Mouse (Mus musculus) gastrocnemius, postnatal 4 days (tissue): ENCODE measurements around the gene Furin. TPM values are rescaled to one million over a fixed set of nuclear protein-coding genes. Genes with fewer than 3 reads are reported as not detected.

ENCODE experiments used
- DNase-seq, 2 experiments: peaks; one replicate each; pipeline ENCODE4 v3.0.0; 2021 to 2022; ENCODE audit warnings: low spot score in 2 of 2, mixed read lengths in 2 of 2
- long read RNA-seq, 2 experiments: library from polyadenylated mRNA; stranded (forward); transcript quantifications; one replicate each; pipeline ENCODE4 v2.0.0; 2021
- total RNA-seq, 2 experiments: library from RNA; stranded (reverse); gene quantifications; 2 replicates each; pipeline ENCODE4 v1.2.3; 2021

Gene Furin
- total RNA-seq = 10 to 100 TPM; 73.8 to 77.6 TPM
- long read RNA-seq, experiment 1, full-length matches to known transcripts = 15 of 26 reads
- long read RNA-seq, experiment 1, partial matches to known transcripts = 8 of 26 reads
- long read RNA-seq, experiment 1, other reads (novel, unspliced or antisense) = 3 of 26 reads
- long read RNA-seq, experiment 2, full-length matches to known transcripts = 17 of 35 reads
- long read RNA-seq, experiment 2, partial matches to known transcripts = 13 of 35 reads
- long read RNA-seq, experiment 2, other reads (novel, unspliced or antisense) = 5 of 35 reads

DNA sequence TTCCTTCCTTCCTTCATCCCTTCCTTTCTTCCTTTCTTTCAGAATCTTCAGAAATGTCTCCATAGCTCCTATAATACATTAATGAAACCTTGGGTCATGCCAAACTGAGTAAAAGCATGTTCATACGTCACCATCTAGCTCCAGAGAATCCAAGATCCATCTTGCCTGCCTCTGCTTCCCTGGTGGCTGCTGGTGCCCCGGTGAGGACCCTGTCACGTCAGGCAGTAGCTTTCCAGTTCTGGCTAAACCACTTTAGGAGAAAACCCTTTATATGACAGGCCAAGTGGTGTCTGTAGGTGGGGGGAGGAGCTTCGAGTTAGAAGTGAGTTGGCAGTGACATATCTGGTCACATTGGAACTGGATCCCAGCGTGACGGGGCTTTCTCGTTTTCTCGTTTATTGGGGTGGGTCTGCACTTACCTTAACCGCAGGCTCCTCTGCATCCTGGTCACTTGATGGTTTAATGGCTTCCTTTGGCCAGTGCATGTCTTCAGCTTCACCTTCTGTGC, at the start of gene Furin:
Furin (minus strand) TSS at position 249 of the 508 bp plus-strand sequence.
- no peak for DNase-seq

DNA sequence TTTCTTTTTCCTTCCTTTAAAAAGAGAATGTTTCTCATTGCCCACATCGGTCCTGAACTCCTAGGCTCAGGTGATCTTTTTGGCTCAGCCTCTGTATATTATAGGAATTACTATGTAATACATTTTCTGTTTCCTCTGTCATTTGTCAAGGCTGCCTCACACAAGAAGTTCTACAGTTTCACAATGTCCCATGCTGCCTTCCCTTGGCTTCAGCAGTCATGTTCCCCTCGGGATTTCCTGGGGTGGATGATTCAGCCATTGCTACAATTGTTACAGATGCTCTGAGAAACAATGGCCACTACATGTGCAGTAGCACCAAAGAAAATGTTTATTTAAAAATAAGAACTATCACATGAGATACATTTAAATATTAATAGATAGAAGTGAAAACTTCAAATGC, 49.5 kb upstream of the Furin start:
- no peak for DNase-seq

DNA sequence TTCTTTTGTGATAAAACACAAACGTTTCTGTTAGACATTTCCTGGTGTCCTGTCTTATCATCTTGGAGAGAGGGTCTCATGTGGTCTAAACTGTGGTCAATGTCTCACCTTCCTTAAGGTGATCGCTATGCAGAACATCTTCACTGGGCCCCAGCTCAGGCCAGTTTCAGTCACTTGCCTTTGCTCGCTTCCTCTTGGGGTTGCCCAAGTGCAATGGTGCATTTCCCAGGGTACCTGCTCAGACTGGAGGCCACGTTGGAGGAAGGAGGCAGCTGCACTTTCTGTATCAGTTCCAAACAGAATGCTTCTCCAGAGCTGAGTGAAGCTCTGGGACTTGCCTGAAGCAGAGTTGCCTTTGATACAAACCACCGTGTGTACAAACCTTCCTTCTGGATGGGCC, 48.8 kb upstream of the Furin start:
- no peak for DNase-seq

DNA sequence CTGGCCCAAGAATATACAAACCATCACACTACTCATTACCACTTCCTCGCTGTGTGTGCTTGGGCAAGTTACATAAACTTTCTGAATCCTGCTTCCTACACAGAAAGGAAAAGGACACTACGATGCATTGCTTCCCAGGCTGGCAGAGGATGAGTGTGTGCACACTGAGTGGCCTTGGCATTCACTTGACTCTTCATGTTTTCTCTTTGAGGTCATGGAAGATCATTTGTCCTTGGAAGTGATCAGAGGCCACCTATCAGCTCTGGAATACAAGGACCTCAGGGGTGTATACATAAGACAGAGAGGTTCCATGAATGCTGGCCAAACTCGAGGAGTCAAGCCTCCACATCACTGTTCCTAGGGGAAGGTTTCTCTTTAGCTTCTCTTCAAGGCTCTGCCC, 47.9 kb upstream of the Furin start:
- DNase-seq = no peak

DNA sequence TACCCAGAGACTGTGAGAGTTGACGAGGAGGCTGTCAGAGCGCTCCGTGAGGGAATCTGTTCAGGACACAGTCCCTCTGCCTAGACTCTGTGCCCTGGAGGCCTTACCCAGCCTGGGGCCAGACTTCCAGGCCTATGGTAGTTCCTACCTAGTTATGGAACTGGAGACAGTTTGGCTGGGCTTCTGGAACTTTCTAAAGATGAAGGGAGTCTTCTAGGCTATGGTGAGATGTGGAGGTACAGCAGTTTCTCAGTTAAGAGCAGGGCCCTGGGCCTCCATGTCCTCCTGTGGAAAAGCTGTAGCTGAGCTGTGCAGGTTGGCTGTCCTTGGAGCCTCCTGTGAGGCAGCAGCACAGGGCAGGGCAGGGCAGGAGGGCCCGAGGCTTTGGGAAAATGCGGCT, 47.0 kb upstream of the Furin start:
- DNase-seq = no peak

DNA sequence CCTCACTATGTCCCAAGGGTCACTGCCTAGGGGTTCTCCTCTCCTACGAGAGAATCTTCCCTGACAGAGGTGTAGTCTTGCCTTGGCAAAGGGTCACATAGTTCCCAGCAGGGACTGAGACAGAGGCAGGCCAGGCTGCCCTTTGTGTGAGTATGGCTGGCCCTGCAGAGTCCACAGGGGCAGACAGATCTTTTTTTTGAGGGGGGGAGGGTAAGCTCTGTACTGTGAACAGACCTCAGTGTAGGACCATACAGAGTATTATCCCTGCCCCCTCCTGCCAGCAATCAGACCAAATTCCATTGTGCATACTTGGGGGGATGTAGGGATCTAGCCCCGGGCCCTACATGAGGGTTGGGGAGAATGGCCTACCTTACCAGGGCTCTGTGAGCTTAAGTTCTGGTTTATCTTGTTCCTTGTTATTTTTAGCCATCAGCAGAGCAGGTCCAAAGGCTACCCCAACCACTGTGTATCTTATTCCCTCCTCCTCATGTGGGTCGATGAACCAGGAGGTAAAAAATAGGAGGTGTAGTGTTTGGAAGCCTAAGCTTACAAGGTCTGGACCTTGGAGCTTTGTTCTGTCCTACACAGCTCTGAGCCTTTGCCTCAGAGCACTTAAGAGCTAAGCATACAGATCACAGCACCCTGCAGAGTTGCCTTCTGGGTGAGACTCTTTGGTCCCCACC, 46.5 kb upstream of the Furin start:
- no peak for DNase-seq

DNA sequence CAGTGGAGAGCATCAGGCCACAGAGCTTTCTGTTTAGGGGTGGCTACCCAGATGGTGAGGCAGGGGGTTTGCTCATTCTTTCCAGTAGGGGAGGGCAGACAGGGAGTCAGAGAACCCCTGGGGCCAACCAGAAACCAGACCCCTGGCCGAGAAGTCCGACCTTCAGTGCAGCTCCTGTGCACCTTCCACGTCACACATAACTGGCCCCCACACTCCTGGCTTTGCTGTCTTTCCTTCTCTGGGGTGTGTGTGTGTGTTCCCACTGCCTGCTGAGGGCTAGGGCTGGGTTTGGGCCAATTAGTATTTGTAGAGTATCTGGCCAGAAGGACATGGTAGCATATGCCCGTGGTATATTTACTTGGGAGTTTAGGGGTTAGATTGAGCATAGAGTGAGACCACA, 45.1 kb upstream of the Furin start:
- DNase-seq = no peak

DNA sequence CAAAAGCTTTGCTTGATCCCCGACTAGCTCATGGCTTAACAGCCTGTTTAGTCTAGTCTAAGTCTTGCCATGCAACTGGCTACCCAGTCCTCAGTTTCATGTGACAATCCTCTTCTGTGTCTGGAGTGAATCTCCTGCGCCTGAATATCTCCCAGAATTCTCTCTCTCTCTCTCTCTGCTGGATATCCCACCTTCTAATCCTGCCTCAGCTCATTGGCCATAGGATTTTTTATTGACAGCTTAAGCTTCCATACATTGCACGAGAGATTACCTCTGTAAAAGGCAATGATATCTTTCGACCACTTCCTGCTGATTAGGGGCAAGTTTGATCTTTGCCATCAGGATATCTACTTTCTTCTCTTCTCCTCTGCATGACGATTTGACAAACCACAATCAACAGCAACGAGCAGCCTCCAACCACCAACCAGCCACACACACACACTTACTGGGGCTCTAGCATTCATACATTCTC, 44.4 kb upstream of the Furin start:
- no peak for DNase-seq

DNA sequence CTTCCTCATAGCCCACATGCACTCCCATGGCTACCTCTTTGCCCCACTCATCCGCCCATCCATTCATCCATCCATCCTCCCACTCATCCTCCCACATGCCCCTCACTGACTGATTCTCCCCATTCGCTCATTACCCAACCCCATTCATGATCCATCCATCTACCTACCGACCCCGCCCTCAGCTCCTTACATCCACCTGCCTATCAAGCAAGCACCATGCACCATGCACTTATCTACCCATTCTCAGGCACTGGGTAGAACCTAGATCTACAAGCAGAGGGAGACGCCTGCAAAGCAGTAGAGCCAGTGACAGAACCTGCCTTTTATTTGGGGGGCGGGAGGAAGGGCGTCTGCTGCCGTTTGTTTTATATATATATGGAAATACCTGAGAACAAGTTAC, 42.1 kb upstream of the Furin start:
- no peak for DNase-seq

DNA sequence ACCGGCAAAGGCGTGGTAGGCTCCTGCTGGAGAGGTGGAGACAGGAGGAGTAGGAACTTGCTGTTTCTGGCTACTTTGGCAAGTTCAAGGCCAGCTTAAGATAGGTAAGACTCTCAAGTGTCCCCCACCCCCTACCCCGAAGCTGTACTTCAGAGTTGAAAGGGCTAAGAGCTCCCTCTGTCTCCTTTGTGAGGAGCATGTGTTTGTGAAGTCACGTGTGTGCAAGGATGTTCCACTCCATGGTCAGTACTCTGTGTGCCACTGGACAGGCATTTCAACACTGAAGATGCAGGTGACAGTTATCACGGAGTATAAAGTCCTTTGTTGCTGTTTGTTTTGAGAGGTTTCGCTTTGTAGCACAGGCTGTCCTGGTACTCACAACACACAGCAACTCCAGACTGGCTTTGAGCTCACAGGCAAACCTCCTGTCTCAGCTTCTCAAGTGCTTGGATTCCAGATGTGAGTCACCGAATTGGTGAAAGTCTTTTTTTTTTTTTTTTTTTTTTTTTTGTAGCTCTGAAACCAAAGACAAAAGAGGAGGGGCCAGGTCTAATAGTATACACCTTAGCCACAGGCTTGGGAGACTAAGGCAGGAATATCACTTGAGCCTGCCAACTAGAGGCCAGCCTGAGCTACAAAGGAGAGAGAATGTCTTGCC, 41.1 kb upstream of the Furin start:
- no peak for DNase-seq

DNA sequence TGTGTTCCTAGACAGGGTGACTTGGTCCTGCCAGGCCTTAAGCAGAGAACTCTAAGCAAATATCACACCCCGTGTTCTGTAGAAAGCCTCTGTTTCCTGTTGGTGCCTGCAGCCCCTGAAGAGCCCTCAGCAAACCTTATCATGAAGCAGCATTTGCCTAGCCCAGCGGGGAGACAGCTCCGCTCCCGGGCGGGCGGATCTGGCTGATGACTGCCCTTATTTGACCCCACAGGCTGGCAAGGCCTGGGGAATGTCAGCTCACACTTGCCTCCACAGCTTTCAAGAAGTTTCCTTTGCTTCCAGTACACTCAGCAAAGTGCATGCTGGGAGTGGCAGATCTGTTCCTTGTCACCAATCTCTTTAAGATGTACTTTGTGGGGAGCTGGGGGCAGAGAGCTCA, 40.3 kb upstream of the Furin start:
- no peak for DNase-seq

DNA sequence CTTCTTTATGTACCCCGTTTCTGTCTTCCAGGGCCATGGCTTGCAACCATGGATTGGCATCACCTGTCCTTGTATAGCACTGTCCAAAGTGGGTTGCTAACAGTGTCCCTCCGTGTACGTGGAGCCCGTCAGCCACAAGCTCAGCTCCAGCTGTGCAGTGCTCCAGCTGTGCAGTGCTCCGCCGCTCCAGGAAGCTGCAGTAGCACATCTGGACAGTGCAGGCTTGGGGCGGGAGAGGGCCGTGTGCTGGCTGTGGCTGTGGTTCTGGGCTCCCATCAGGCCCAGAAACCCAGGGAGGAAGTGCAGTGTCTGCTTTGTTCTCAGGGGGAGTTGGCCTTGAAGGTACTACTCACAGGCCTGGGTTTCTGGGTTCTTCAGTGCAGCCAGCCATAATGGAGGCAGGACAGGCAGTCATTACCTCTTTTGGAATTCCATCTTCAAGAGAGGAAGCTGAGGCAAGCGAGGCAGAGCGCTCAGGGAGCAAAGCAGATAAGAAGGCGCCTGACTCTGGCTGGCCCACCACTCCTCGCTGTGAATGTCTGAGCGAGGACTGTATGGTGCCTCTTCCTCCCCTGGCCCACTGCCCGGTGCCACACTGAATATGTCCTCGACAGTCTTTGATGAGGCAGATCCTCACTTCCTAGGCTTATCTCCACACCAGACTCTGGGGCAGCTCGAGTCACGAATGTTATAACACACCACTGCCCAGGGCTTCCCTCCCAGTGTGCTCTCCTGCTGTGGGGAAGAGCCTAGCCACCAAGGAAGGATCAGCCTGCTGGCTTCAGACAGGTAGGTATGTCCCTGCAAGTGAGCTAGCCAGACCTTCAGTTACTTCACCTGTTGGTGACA, 39.4 kb upstream of the Furin start:
- DNase-seq = no peak

DNA sequence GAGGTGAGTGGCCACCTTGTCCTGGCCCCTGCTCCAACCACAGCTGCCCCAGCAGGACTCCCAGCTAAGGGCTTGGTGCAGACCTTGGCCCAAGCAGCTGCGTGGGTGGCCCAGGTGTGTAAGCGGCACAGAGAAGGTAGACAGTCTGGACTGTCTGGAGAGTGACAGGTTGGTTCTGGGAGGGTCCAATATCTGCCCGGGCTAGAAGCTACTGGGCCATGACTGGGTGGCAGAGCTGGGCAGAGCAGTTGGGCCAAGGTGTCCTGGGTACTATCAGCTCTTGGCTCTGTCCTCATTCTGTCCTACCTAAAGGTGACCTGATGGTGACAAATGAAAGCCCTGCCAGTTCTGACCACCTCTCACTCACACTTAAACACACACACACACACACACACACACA, 37.9 kb upstream of the Furin start:
- no peak for DNase-seq

DNA sequence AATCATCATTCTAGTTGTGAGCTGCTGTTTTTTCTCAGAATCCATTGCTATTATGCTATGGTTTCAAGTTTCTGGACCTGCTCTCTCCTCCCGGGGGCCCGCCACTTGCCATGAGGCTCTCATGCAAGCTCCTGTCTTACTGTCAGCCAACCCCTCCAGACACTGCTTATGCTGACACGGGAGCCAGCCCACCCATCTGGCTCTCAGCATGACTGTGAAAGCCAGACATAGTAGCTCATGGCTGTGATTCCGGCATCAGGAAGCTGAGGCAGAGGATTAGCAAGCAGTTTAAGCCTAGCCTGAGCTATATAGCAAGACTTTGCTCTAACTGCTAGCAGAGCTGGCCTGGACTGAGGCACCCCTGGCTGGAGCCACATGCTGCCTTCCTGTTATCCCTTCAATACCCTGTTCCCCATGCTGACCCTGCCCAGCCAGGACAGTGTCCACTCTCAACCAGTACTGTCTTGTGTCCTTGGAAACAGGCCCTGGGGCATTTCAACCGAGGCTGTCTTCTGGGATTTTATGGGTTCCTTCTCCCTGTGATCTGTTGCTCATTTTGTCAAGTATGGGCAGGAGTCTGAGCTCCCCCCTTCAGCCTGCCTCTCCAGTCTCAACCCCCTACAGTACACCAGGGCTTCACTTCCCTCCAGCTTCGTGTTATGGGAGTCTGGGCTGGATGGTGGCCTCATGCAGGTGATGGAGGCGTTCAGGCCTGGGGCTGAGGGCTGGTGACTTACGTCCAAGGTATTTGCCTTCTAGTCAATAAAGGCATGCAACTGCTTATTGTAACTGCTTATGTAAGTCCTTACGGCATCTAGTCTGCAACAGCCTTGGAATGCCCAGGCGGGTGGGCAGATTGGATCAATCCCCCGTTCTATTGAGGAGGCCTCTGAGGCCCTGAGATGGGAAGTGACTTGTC, 37.0 kb upstream of the Furin start:
- DNase-seq = no peak

DNA sequence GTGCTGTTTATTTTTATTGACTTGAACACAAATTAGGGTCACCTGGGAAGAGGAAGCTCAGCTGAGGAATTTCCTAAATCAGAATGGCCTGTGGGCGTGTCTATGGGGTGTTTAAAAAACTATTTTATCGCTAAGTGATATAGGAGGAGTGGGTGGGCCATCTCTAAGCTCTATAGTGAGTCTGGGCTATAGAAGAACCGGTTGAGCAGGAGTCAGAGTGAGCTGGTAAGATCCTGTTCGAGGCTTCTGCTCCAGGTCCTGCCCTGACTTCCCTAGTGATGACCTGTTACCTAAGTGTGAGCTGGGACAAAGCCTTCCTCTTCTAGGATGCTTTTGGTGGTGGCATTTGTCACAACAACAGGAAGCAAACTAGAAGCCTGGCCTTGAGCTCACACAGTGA, 35.4 kb upstream of the Furin start:
- DNase-seq = no peak

DNA sequence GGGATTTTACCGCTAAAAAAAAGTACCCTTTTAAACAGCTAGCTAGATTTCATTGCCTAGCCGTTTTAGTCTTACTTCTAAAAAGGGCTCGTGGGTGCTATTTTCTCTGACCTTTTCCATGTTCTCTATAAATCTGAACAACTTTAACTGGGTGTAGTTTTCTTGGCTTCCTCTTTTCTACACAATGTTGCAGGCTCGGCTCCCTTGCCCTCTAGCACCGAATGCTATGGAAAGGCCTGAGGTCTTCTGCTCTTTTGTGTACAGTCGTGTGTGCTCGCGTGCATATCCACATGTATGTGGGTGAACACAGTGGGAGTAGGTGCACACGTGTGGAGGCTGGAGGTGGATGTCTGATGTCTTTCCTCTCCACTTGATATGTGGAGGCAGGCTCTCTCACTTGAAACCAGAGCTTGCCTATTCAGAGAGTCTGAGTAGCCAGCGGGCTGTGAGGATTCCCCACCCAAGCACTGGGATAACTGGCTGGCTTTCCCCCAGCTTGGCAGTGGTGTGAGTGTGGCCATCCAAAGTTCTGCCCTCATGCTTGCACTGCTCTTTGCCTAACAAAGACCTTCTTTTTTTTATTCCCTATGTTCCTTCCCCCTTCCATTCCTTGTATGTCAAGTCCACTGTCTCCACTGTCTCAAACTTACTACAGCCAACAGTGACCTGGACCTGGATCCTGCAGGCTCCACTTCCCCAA, 34.7 kb upstream of the Furin start:
- DNase-seq = no peak

DNA sequence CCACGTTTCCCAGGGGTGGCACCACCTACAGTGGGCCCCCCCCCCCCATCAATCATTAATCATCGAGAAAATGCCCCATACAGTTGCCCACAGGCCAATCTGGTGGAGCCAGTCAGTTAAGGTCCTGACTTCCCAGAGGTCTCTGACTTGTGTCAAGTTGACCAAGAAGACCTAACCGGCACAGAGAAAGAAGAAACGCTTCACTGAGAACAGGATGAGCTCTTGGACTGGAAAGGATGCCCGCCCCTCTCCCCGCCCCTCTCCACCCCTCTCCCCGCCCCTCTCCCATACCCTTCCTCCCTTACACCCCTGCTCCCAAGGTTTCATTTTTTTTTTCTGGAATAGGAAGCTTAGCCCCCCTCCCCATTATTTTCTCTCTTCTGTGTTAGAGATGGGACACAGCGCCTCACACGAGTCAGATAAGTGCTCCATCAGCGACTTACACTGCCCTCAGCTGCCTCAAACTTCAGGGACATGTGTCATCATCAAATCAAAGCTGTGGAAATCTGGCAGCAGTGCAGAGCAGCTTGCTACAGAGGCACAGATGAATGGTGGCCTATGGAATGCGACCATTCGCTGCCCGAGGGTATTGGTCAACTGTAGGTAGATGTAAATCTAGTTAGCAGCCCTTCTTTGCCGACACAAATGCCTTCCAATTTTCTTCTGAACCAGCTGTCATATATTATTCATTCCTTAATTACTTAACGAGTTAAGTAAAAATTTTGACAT, 34.0 kb upstream of the Furin start:
- no peak for DNase-seq

DNA sequence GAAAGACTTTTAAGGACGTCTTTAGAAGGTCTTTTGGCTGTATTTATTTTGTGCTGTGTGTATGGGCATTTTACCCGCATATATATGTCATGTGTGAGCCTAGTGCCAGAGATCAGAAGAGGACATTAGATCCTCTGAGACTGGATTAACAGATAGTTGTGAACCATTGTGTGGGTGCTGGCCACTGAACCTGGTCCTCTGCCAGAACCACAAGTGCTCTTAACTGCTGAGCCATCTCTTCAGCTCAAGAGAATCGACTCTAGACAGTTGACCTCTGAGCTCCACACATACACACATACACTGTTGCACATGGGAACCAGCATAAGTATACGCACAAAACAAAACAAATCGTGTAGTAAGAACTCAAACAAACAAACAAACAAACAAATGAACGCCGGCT, 31.3 kb upstream of the Furin start:
- DNase-seq = no peak

DNA sequence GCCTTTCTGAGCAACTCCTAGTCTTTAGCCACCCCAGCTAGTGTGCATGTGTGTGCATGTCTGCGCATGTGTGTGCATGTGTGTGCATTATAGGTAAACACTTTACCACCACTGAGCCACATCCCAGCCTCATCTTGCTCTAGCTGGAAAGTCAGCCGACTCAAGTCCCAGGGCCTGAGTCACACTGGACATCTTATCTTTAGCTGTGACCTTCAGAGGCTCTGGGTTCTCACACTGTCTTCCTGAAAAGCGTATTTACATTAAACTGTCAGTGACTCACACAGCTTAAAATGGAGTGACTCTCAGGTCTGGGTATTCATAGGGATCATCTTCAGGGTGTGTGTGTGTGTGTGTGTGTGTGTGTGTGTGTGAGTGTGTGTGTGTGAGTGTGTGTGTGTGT, 30.4 kb upstream of the Furin start:
- DNase-seq = no peak
